Mouse (Mus musculus) heart, embryonic 10.5 days (tissue): ENCODE data around the gene Ifna9. TPM values are rescaled to one million over a fixed set of nuclear protein-coding genes. Genes with fewer than 3 reads are reported as not detected.

Experiments
- polyA plus RNA-seq: library from polyadenylated mRNA; unstranded; fragments of >200 nt; fragmentation: Nextera tagmentation; extraction: Ambion mirVana; gene quantifications from 2 replicates; pipeline ENCODE4 v1.2.1, GENCODE M21; 2016

The Ifna9 gene
- polyA plus RNA-seq, 1 experiment from 2014 or later = not detected

Other genes starting within 250 kb of the Ifna9 start
- 5.5 and 8.2 TPM in 2 replicates for gene Hacd4, start 153.5 kb downstream of the Ifna9 start, polyA plus RNA-seq
- not detected in 2 replicates for gene Ifnb1, start 69.6 kb downstream of the Ifna9 start, polyA plus RNA-seq
- not detected in 2 replicates for gene Ifna15, start 34.1 kb downstream of the Ifna9 start, polyA plus RNA-seq
- gene Ifna14, start 20.6 kb downstream of the Ifna9 start, polyA plus RNA-seq = not detected in 2 replicates
- gene Ifna12, start 11.0 kb upstream of the Ifna9 start, polyA plus RNA-seq = not detected in 2 replicates
- not detected in 2 replicates for gene C87499, start 42.0 kb upstream of the Ifna9 start, polyA plus RNA-seq
- not detected in 2 replicates for gene Ifna13, start 52.1 kb upstream of the Ifna9 start, polyA plus RNA-seq
- gene Ifna16, start 84.5 kb upstream of the Ifna9 start, polyA plus RNA-seq = not detected in 2 replicates
- gene Ifna2, start 91.5 kb upstream of the Ifna9 start, polyA plus RNA-seq = not detected in 2 replicates
- gene Ifnab, start 99.0 kb upstream of the Ifna9 start, polyA plus RNA-seq = not detected in 2 replicates
- 1.1 and 1.2 TPM in 2 replicates for gene Gm26566, start 129.4 kb upstream of the Ifna9 start, polyA plus RNA-seq
- gene Klhl9, start 130.1 kb upstream of the Ifna9 start, polyA plus RNA-seq = 83.9 and 88.7 TPM in 2 replicates
- 0.30 TPM in 1 of 2 replicates, not detected in the other for gene Gm13271, start 162.5 kb upstream of the Ifna9 start, polyA plus RNA-seq
- gene Gm13283, start 167.7 kb upstream of the Ifna9 start, polyA plus RNA-seq = 0.28 and 0.36 TPM in 2 replicates
- gene Gm13290, start 181.4 kb upstream of the Ifna9 start, polyA plus RNA-seq = not detected in 2 replicates
- gene Gm13289, start 184.5 kb upstream of the Ifna9 start, polyA plus RNA-seq = not detected in 2 replicates
- gene Gm13272, start 187.5 kb upstream of the Ifna9 start, polyA plus RNA-seq = not detected in 2 replicates
- 0.21 TPM in 1 of 2 replicates, not detected in the other for gene Ifnz, start 189.7 kb upstream of the Ifna9 start, polyA plus RNA-seq
- gene Gm13276, start 193.3 kb upstream of the Ifna9 start, polyA plus RNA-seq = not detected in 2 replicates
- gene Gm13277, start 196.2 kb upstream of the Ifna9 start, polyA plus RNA-seq = not detected in 2 replicates
- not detected in 2 replicates for gene Gm13278, start 199.2 kb upstream of the Ifna9 start, polyA plus RNA-seq
- gene Gm13275, start 202.1 kb upstream of the Ifna9 start, polyA plus RNA-seq = not detected in 2 replicates
- not detected in 2 replicates for gene Gm13279, start 205.0 kb upstream of the Ifna9 start, polyA plus RNA-seq
- gene Gm13285, start 207.3 kb upstream of the Ifna9 start, polyA plus RNA-seq = 0.34 and 0.79 TPM in 2 replicates
- gene Gm13287, start 210.9 kb upstream of the Ifna9 start, polyA plus RNA-seq = not detected in 2 replicates
- gene Gm13288, start 213.1 kb upstream of the Ifna9 start, polyA plus RNA-seq = not detected in 2 replicates
- not detected in 2 replicates for gene Ifna7, start 223.8 kb upstream of the Ifna9 start, polyA plus RNA-seq
- not detected in 2 replicates for gene Ifna11, start 227.6 kb upstream of the Ifna9 start, polyA plus RNA-seq
- gene Ifna6, start 235.0 kb upstream of the Ifna9 start, polyA plus RNA-seq = not detected in 2 replicates
- not detected in 2 replicates for gene Ifna5, start 243.1 kb upstream of the Ifna9 start, polyA plus RNA-seq
- not detected in 2 replicates for gene Ifna4, start 249.5 kb upstream of the Ifna9 start, polyA plus RNA-seq